Mouse (Mus musculus) stomach, embryonic 14.5 days (tissue): Measurements from ENCODE around the gene Asb9. TPM values are rescaled to one million over a fixed set of nuclear protein-coding genes. Genes with fewer than 3 reads are reported as not detected.

Source experiments
- ATAC-seq: fragments of 200-750 bp; cut with Nextera tagmentation; 2 replicates; pipeline ENCODE4 v1.8.0; 2017; ENCODE audit warnings: low read depth, moderate TSS enrichment; ENCODE audit not compliant: insufficient number of reproducible peaks, insufficient read depth, low FRiP score
- H3K27ac ChIP-seq: fragments of 300-500 bp; sonication (generic); 2 replicates; pipeline ENCODE4 v1.5.1; 2014; ENCODE audit warnings: mild to moderate bottlenecking, low read length, moderate library complexity, mixed read lengths
- H3K27me3 ChIP-seq: fragments of 300-500 bp; sonication (generic); 2 replicates; pipeline ENCODE4 v1.6.1; 2014; ENCODE audit warnings: low read length, control low read depth, mixed read lengths; ENCODE audit not compliant: control insufficient read depth, insufficient read depth
- H3K36me3 ChIP-seq: fragments of 300-500 bp; sonication (generic); 2 replicates; pipeline ENCODE4 v1.6.1; 2014; ENCODE audit warnings: mild to moderate bottlenecking, control low read depth, low read length, moderate library complexity, mixed read lengths; ENCODE audit not compliant: control insufficient read depth, insufficient read depth
- H3K4me1 ChIP-seq: fragments of 300-500 bp; sonication (generic); 2 replicates; pipeline ENCODE4 v1.6.1; 2014; ENCODE audit warnings: low read length, control low read depth, mixed read lengths; ENCODE audit not compliant: control insufficient read depth, insufficient read depth
- H3K4me2 ChIP-seq: fragments of 300-500 bp; sonication (generic); replicated peaks from 2 replicates; pipeline ENCODE4 v1.6.1; 2014; ENCODE audit warnings: low read depth, low read length, control low read depth
- H3K4me3 ChIP-seq: fragments of 300-500 bp; sonication (generic); 2 replicates; pipeline ENCODE4 v1.5.1; 2014; ENCODE audit warnings: low read depth, low read length, control low read depth
- H3K9ac ChIP-seq: fragments of 300-500 bp; sonication (generic); replicated peaks from 2 replicates; pipeline ENCODE4 v1.6.1; 2014; ENCODE audit warnings: low read depth, mild to moderate bottlenecking, control low read depth, low read length, moderate library complexity, mixed read lengths
- H3K9me3 ChIP-seq: fragments of 300-500 bp; sonication (generic); 2 replicates; pipeline ENCODE4 v1.6.1; 2016; ENCODE audit warnings: low read depth, low read length, control low read depth; ENCODE audit not compliant: control insufficient read depth
- WGBS: fragments of 180-500 bp; shearing (Covaris S2); extraction: QIAGEN DNeasy Blood & Tissue Kit; methylation state at CpG from one replicate; pipeline ENCODE4 v1.1.7; 2014; 5-methylcytosine and 5-hydroxymethylcytosine counted together
- polyA plus RNA-seq: library from polyadenylated mRNA; unstranded; fragments of >200 nt; fragmentation: Nextera tagmentation; extraction: Ambion mirVana; gene quantifications from 2 replicates; pipeline ENCODE4 v1.2.1, GENCODE M21; 2014

Gene Asb9
- not detected in 2 replicates for polyA plus RNA-seq

GRCm38 (mm10) chrX:164505709-164506498, at the start of gene Asb9:
Gene Asb9 (plus strand): TSS chrX:164506327.
- no peak within 1 kb of the TSS for H3K9ac ChIP-seq
- H3K4me3 ChIP-seq: no peak within 1 kb of the TSS
- no peak within 1 kb of the TSS for H3K4me2 ChIP-seq
- no peaks in the 10 kb centered on the region for H3K4me1 ChIP-seq
- no peaks in the 10 kb centered on the region for H3K36me3 ChIP-seq
- H3K9me3 ChIP-seq: no peaks in the 10 kb centered on the region
- 72% methylated on average over 10 of the region's 10 CpGs for WGBS
- no peaks in the 10 kb centered on the region for H3K27me3 ChIP-seq
- H3K27ac ChIP-seq: no peak within 1 kb of the TSS
- ATAC-seq: no peak

- H3K27ac ChIP-seq: no peak overlapping the region
- no peaks in the 10 kb centered on the region for H3K9me3 ChIP-seq
- no peak for ATAC-seq
- H3K4me3 ChIP-seq: no peak overlapping the region
- H3K9ac ChIP-seq: no peak overlapping the region
- H3K4me1 ChIP-seq: no peaks in the 10 kb centered on the region
- H3K4me2 ChIP-seq: no peak overlapping the region
- WGBS: 73% methylated on average over 6 of the region's 6 CpGs
- H3K36me3 ChIP-seq: no peaks in the 10 kb centered on the region
- H3K27me3 ChIP-seq: no peaks in the 10 kb centered on the region
Measured at GRCm38 (mm10) chrX:164459205-164459878, 46.8 kb upstream of the Asb9 start.

GRCm38 (mm10) chrX:164502258-164502657, 3.9 kb upstream of the Asb9 start:
- Histone ChIP-seq H3K4me2 (no peak overlapping the region), H3K27me3 (no peaks in the 10 kb centered on the region), H3K4me1 (no peaks in the 10 kb centered on the region), H3K9ac (no peak overlapping the region), H3K9me3 (no peaks in the 10 kb centered on the region), H3K36me3 (no peaks in the 10 kb centered on the region), H3K4me3 (no peak overlapping the region), H3K27ac (no peak overlapping the region)
- 74% methylated on average over 2 of the region's 2 CpGs for WGBS
- ATAC-seq: no peak

GRCm38 (mm10) chrX:164507068-164507467, 941 bp downstream of the Asb9 start:
- Histone ChIP-seq H3K27me3 (no peaks in the 10 kb centered on the region), H3K4me2 (no peak overlapping the region), H3K36me3 (no peaks in the 10 kb centered on the region), H3K27ac (no peak overlapping the region), H3K9me3 (no peaks in the 10 kb centered on the region), H3K4me3 (no peak overlapping the region), H3K4me1 (no peaks in the 10 kb centered on the region), H3K9ac (no peak overlapping the region)
- 89% methylated on average over 4 of the region's 4 CpGs for WGBS
- no peak for ATAC-seq

DNA sequence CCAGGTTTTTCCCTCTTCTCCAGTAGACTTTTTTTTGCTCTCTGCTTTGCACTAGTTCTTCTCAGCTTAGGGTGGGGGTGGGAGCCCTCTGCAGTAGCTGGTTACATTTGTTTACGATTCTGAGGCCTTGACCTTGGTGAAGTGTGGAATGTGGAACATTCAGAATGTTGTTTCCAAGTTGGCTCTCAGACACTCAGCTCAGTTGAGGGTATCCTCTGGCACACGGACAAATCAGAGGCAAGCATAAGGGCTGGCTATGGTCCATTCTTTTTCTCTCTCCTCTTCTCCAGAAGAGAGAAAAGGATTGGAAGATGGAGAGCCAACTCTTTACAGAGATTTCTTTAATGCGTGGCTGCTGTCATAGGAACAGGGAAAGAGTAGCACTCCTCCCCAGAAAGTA, 2.6 kb downstream of the Asb9 start:
- H3K36me3 ChIP-seq: no peaks in the 10 kb centered on the region
- H3K9me3 ChIP-seq: no peaks in the 10 kb centered on the region
- H3K27ac ChIP-seq: no peak overlapping the region
- no peaks in the 10 kb centered on the region for H3K27me3 ChIP-seq
- WGBS: 30% methylated on average over 3 of the region's 3 CpGs
- H3K4me1 ChIP-seq: no peaks in the 10 kb centered on the region
- ATAC-seq: no peak
- H3K4me3 ChIP-seq: no peak overlapping the region
- H3K9ac ChIP-seq: no peak overlapping the region
- H3K4me2 ChIP-seq: no peak overlapping the region

DNA sequence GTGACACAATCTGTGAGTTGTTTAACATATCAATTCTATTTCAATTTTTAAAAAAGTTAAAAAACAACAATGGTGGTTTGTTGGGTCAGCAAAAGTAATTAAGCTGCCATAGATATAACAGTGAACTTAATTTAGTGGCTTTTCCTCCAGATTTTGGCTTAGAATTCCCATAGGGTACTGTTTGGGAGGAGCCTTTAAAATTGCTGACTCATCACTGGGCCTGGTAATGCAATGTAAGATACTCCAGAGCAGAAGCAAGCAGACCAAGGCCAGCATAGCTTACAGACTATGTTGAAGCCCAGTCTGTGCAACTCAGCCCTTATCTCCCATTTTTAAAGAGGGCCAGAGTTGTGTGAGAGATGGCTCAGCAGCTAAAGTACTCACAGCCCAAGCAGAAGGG, 16.0 kb downstream of the Asb9 start:
- Histone ChIP-seq H3K27ac (no peak overlapping the region), H3K9me3 (no peaks in the 10 kb centered on the region), H3K9ac (no peak overlapping the region), H3K36me3 (no peaks in the 10 kb centered on the region), H3K27me3 (no peaks in the 10 kb centered on the region), H3K4me3 (no peak overlapping the region), H3K4me2 (no peak overlapping the region), H3K4me1 (no peaks in the 10 kb centered on the region)
- ATAC-seq: no peak

DNA sequence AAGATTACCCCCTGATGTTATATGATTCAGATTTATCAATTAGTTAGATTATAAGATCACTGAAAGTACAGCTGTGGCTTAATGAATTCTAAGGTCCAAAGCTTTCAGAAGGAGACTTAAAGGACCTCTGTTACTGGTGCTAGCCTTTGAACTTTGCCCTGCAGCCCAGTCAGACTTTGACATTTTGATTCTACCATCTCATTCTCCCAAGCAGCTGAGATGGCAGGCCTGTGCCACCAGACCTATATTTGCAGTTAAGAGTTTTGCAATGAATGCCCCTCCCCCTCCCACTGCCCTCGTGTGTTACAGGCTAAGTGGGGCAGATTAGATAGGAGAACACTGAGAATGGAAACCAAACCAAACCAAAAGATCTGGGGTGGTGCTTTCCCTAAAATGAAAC, 20.4 kb downstream of the Asb9 start:
- no peak overlapping the region for H3K9ac ChIP-seq
- no peaks in the 10 kb centered on the region for H3K4me1 ChIP-seq
- H3K4me3 ChIP-seq: no peak overlapping the region
- H3K4me2 ChIP-seq: no peak overlapping the region
- no peaks in the 10 kb centered on the region for H3K27me3 ChIP-seq
- no peak overlapping the region for H3K27ac ChIP-seq
- 27% methylated on average over 1 of the region's 1 CpGs for WGBS
- no peaks in the 10 kb centered on the region for H3K36me3 ChIP-seq
- no peaks in the 10 kb centered on the region for H3K9me3 ChIP-seq
- no peak for ATAC-seq

DNA sequence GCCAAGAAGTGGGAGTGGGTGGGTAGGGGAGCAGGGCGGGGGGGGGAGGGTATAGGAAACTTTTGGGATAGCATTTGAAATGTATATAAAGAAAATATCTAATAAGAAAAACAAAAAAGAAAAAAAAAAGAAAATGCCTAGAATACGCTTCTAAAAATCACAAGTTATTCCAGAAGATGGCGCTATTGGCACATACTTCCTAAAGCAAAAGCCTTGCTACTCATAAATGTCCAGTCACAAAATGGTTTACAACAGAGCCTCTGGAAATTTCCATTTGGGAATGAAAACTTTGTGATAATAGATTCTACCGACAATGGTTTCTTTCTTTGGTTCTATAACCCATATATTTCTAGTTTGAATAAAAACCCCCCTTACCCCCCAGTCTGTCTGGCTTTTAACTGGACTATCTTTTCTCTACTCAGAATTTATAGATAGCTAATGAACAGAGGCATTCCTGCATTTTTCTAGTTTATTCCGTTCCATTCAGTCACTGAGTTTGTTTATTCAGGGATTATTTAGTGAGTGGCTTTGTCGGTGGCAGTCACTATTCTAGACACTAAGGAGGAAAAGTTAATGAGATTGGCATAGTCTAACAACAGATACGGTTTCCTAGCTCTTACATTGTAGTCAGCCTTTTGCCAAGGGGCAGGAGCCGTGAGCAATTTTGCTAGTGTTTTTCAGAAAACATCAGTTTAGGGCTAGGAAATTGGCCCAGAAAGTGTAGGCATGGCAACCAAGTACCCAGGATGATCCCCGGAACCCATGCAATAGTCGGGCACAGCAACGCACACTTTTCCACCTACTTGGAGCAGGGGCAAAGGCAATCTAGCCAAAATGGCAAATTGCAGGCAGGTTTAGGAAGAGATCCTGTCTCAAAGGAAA, 35.5 kb downstream of the Asb9 start:
- WGBS: 51% methylated on average over 10 of the region's 11 CpGs
- Histone ChIP-seq H3K27ac (no peak overlapping the region), H3K4me1 (no peaks in the 10 kb centered on the region), H3K9ac (no peak overlapping the region), H3K9me3 (no peaks in the 10 kb centered on the region), H3K4me3 (no peak overlapping the region), H3K4me2 (no peak overlapping the region), H3K36me3 (no peaks in the 10 kb centered on the region), H3K27me3 (no peaks in the 10 kb centered on the region)
- ATAC-seq: no peak
